Mouse (Mus musculus) limb, embryonic 14.5 days (tissue): ENCODE measurements at regions not wholly inside any gene's neighbourhood (a gene's known extent, or its start where the extent isn't known, plus 50 kb on each side); places are given as distances from the start of the nearest gene placed in this dataset.

ENCODE experiments used
- ATAC-seq: fragments of 200-750 bp; cut with Nextera tagmentation; 2 replicates; pipeline ENCODE4 v1.8.0; 2017; ENCODE audit warnings: low read depth, moderate number of reproducible peaks, moderate TSS enrichment; ENCODE audit not compliant: low FRiP score
- DNase-seq: peaks from one replicate; pipeline ENCODE4 v3.0.0-alpha.2; 2015; ENCODE audit warnings: low spot score
- H3K27ac ChIP-seq: fragments of 300-500 bp; sonication (generic); replicated peaks from 2 replicates; pipeline ENCODE4 v1.5.1; 2014; ENCODE audit warnings: low read depth, mild to moderate bottlenecking, low read length, moderate library complexity, mixed read lengths
- H3K27me3 ChIP-seq: fragments of 300-500 bp; sonication (generic); 2 replicates; pipeline ENCODE4 v1.6.1; 2014; ENCODE audit warnings: low read length, mixed read lengths; ENCODE audit not compliant: control insufficient read depth, insufficient read depth
- H3K36me3 ChIP-seq: fragments of 300-500 bp; sonication (generic); 2 replicates; pipeline ENCODE4 v1.6.1; 2014; ENCODE audit warnings: mild to moderate bottlenecking, low read length, moderate library complexity, mixed read lengths; ENCODE audit not compliant: control insufficient read depth, insufficient read depth
- H3K4me1 ChIP-seq: fragments of 300-500 bp; sonication (generic); 2 replicates; pipeline ENCODE4 v1.6.1; 2014; ENCODE audit warnings: antibody characterized with exemption, low read length, mixed read lengths; ENCODE audit not compliant: control insufficient read depth, insufficient read depth
- H3K4me2 ChIP-seq: fragments of 300-500 bp; sonication (generic); replicated peaks from 2 replicates; pipeline ENCODE4 v1.6.1; 2014; ENCODE audit warnings: low read depth, mild to moderate bottlenecking, low read length, moderate library complexity; ENCODE audit not compliant: severe bottlenecking
- H3K4me3 ChIP-seq: fragments of 300-500 bp; sonication (generic); replicated peaks from 2 replicates; pipeline ENCODE4 v1.5.1; 2014; ENCODE audit warnings: low read length
- H3K9ac ChIP-seq: fragments of 300-500 bp; sonication (generic); 2 replicates; pipeline ENCODE4 v1.6.1; 2014; ENCODE audit warnings: mild to moderate bottlenecking, low read depth, low read length, moderate library complexity; ENCODE audit not compliant: severe bottlenecking
- H3K9me3 ChIP-seq: fragments of 300-500 bp; sonication (generic); 2 replicates; pipeline ENCODE4 v1.6.1; 2016; ENCODE audit warnings: low read length; ENCODE audit not compliant: control insufficient read depth
- POLR2A ChIP-seq: fragments of 200-500 bp; IDR thresholded peaks from 2 replicates; pipeline ENCODE4 v1.8.0; 2012; ENCODE audit warnings: inconsistent platforms, mild to moderate bottlenecking, moderate library complexity, borderline replicate concordance; ENCODE audit not compliant: insufficient read depth, insufficient read length; ENCODE audit errors: extremely low read depth
- WGBS: fragments of 180-500 bp; shearing (Covaris S2); extraction: QIAGEN DNeasy Blood & Tissue Kit; methylation state at CpG from one replicate; pipeline ENCODE4 v1.1.7; 2014; 5-methylcytosine and 5-hydroxymethylcytosine counted together

DNA sequence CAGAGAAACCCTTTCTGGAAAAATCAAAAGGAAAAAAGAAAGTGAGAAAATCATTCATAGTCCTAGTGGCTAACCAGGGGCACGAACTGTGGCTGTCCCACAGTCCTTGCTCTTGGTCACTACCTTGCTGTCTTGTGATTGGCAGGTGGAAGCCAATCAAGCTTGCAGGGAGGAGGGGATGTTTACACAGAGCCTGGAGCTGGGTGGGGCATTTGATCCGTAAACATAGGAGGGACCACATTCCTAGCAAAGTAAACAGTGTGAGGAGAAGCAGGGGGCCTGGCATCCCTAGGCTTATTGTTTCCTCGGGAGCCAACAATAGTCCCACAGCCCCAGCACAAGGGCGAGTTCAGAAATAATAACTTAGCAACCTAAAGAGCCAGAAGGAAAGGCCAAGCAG is 466.5 kb upstream of the Gm10131 start:
- Histone ChIP-seq H3K9ac (no peak overlapping the region), H3K36me3 (no peaks in the 10 kb centered on the region), H3K4me3 (no peak overlapping the region), H3K4me1 (no peaks in the 10 kb centered on the region), H3K27ac (no peak overlapping the region), H3K9me3 (no peaks in the 10 kb centered on the region), H3K27me3 (no peaks in the 10 kb centered on the region), H3K4me2 (no peak overlapping the region)
- no peak for TF ChIP-seq POLR2A
- no peak for DNase-seq
- no peak for ATAC-seq
- 41% methylated on average over 4 of the region's 4 CpGs for WGBS

DNA sequence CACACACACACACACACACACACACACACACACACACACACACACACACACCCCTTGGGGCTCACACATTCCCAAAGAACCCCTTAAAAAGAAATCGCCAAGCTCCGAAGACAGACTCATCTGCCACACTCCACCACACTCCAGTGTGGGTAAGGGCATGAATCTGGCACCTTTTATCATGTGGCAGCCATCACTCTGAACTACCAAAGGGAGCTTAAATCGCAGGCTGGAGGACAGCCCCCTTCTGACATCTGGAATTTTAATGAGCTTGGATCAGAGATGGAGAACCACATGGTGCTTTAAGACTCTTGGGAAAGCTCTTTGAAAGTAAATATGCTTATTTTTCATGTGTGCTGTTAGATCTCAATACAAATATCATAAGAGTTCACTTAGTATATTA is 462.5 kb upstream of the Gm10131 start:
- no peak overlapping the region for H3K4me2 ChIP-seq
- no peaks in the 10 kb centered on the region for H3K27me3 ChIP-seq
- no peaks in the 10 kb centered on the region for H3K9me3 ChIP-seq
- TF ChIP-seq POLR2A, result no peak
- no peak overlapping the region for H3K9ac ChIP-seq
- H3K27ac ChIP-seq, result no peak overlapping the region
- ATAC-seq, result peak; percentile 41; the same call in 1 of the 2 replicates
- peak; percentile 26 for DNase-seq
- no peaks in the 10 kb centered on the region for H3K36me3 ChIP-seq
- H3K4me1 ChIP-seq, result no peaks in the 10 kb centered on the region
- no peak overlapping the region for H3K4me3 ChIP-seq
- 35% methylated on average over 3 of the region's 3 CpGs for WGBS

DNA sequence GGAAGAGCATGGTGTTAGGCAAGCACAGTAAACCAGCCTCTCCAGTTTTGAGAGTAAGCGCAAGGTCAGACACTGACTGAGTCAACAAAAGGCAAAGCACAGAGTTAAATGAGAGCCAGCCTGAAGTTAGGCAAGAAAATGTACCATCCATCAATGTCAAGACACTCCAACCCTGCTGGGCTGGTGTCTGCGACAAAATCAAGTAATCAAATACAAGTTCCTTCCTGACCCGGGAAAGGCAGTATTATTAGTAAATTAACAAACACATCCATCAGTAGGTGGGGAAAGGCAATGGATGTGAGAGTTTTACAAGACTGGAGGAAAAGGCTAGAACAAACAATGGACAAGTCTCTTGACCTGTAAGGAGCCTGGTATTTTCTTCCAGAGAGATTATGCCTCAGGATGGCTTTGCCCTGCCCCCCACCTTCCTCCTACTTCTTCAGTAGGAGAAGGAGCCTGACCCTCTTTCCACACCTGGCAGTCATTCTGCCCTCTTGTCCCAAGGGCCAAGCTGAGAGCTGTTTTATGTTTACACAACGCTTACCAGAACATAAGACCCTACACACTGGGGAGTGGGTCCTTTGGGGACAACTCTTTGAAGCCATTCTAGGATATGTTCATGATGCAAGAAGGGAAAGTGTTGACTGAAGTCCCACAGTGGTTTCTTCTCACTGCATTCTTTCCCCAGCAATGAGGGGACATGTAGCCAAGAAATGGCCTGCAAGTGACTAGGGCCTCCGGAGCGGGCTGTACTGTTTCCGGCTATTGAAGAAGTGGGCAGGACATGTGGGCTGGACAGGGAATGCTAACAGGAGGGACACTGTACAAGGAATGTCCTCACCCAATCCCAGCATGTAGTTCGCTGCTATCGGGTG is 461.7 kb upstream of the Gm10131 start:
- Histone ChIP-seq H3K36me3 (no peaks in the 10 kb centered on the region), H3K27me3 (no peaks in the 10 kb centered on the region), H3K9me3 (no peaks in the 10 kb centered on the region), H3K4me1 (no peaks in the 10 kb centered on the region), H3K4me3 (no peak overlapping the region), H3K4me2 (no peak overlapping the region), H3K9ac (no peak overlapping the region), H3K27ac (no peak overlapping the region)
- WGBS, result 36% methylated on average over 9 of the region's 9 CpGs
- ATAC-seq (peak; percentile 53; the same call in 1 of the 2 replicates), DNase-seq (peak; percentile 15)
- TF ChIP-seq POLR2A, result no peak

DNA sequence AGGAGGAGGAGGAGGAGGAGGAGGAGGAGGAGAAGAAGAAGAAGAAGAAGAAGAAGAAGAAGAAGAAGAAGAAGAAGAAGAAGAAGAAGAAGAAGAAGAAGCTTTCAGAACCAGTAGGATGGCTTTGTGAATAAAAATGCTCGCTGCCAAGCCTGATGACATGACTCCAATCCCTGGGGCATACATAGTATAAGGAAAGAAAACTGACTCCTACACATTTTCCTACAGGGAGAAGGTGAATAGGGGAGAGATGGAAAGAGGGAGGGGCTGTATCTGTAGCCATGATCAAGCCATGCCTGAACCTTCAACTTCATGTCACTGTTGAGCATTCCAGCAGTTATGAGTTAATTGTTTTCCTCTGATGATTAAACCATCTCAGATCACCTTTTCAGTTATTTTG is 460.2 kb upstream of the Gm10131 start:
- Histone ChIP-seq H3K9ac (no peak overlapping the region), H3K27me3 (no peaks in the 10 kb centered on the region), H3K36me3 (no peaks in the 10 kb centered on the region), H3K4me3 (no peak overlapping the region), H3K4me1 (no peaks in the 10 kb centered on the region), H3K27ac (no peak overlapping the region), H3K4me2 (no peak overlapping the region), H3K9me3 (no peaks in the 10 kb centered on the region)
- TF ChIP-seq POLR2A, result no peak
- ATAC-seq (no peak), DNase-seq (no peak)
- 83% methylated on average over 1 of the region's 1 CpGs for WGBS

DNA sequence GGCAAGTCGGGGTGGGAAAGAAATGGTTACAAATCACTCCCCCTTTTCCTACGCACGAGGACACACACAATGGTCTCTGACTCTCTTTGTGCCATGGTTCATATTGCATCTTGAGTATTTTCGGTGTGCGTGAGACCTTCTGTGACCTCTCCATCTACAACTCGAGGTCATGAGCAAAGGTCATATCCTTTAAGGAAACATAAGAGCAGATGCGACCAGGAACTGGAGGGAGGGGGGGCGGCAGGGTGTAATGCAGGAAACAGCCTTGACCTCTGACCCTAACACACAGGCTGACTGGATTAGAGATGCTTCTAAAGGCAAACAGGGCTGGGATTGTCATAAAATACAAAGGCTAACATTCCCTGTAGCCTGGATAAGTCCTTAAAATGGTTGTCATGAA is 450.7 kb upstream of the Gm10131 start:
- no peak for TF ChIP-seq POLR2A
- WGBS, result 35% methylated on average over 8 of the region's 8 CpGs
- Histone ChIP-seq H3K9ac (no peak overlapping the region), H3K36me3 (no peaks in the 10 kb centered on the region), H3K4me2 (no peak overlapping the region), H3K4me1 (no peaks in the 10 kb centered on the region), H3K4me3 (no peak overlapping the region), H3K27me3 (no peaks in the 10 kb centered on the region), H3K9me3 (0 out of 2 replicates have a peak, but pooled peaks cover 4% of the 10 kb centered on the region), H3K27ac (no peak overlapping the region)
- DNase-seq (no peak), ATAC-seq (no peak)

DNA sequence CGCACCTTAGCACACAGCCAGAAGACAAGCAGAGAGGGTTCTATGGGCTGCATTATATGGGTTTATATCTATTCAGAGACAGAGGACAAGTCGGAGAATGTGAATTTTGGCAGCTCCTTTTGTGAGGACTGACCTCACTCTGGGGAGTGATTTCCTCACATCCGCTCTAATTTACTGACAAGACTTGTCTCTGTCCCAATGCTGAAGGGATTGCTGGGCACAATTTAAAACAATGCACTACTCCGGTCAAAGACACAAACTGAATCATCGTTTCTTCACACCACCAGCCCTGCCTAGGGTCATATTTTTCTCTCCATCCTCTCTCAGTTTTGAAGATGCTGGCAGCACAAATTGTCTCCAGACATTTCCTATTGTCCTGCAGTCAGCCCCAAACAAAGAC is 438.2 kb upstream of the Gm10131 start:
- no peaks in the 10 kb centered on the region for H3K9me3 ChIP-seq
- H3K4me3 ChIP-seq, result no peak overlapping the region
- H3K9ac ChIP-seq, result no peak overlapping the region
- ATAC-seq (no peak), DNase-seq (no peak)
- no peaks in the 10 kb centered on the region for H3K27me3 ChIP-seq
- TF ChIP-seq POLR2A, result no peak
- no peaks in the 10 kb centered on the region for H3K36me3 ChIP-seq
- 81% methylated on average over 5 of the region's 5 CpGs for WGBS
- H3K4me1 ChIP-seq, result no peaks in the 10 kb centered on the region; the same call in 1 of the 2 replicates
- H3K4me2 ChIP-seq, result no peak overlapping the region
- H3K27ac ChIP-seq, result no peak overlapping the region
